Mouse (Mus musculus): ENCODE results near the gene Susd2. TPM values are rescaled to one million over a fixed set of nuclear protein-coding genes. Genes with fewer than 3 reads are reported as not detected.

The Susd2 gene
- polyA plus RNA-seq, 1 experiment, result 0.17 TPM

GRCm38 (mm10) chr10:75657772-75658171 is 14.0 kb upstream of the Susd2 start:
- Histone ChIP-seq H3K27me3 (replicated peaks) (no peaks in the 10 kb centered on the region), H3K4me3 (replicated peaks) (no peak overlapping the region), H3K36me3 (replicated peaks; ENCODE audit: low read length) (peaks cover 100% of the 10 kb centered on the region), H3K9me3 (no peaks in the 10 kb centered on the region), H3K4me1 (peaks cover 15% of the 10 kb centered on the region)
- TF ChIP-seq FLI1 (IDR thresholded peaks at IDR 0.05; ENCODE audit: low read length) (no peak), GATA1 (IDR thresholded peaks at IDR 0.05; ENCODE audit: borderline replicate concordance, low read length) (no peak)

DNA sequence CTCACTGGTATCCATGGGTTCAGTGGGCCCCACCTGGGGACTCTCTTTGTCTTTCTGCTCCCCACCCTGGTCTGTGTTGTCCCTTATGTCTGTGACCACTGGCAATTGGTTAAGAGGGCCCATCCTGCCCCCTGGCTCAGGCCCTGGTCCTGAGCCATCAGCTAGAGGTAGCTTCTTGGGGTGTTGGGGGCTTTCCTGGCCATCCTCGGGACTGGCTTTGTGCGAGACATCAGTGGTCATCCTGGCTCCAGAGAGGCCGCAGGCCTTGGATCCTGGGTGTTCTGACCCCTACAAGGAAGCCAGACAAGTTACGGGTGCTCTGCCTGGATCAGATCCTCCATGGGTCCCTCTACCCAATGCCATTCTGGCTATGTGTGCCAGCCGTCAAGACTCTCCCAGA is 13.4 kb upstream of the Susd2 start:
- peaks cover 17% of the 10 kb centered on the region for H3K4me1 ChIP-seq
- H3K9me3 ChIP-seq, result no peaks in the 10 kb centered on the region
- peaks cover 100% of the 10 kb centered on the region for H3K36me3 ChIP-seq (replicated peaks; ENCODE audit: low read length)
- H3K4me3 ChIP-seq (replicated peaks), result no peak overlapping the region
- no peaks in the 10 kb centered on the region for H3K27me3 ChIP-seq (replicated peaks)
- TF ChIP-seq FLI1 (IDR thresholded peaks at IDR 0.05; ENCODE audit: low read length) (no peak), GATA1 (IDR thresholded peaks at IDR 0.05; ENCODE audit: borderline replicate concordance, low read length) (no peak)

DNA sequence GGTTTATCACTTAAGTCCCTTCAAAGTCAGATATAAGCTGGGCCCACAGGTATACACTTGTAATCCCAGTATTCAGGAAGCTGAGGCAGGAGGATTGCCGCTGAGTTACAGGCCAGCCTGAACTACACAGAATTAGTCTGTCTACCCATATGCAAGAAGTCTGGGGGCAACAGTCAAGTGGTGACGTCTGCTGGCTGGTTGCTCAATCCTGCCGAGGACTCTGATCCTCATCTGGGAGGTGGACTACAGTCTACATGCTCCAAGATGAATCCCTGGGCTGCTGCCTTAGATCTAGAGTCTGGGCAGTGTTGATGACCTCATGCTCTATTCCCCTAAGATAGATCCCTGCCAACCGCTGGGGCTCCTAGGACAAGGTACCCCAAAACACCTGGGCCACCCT is 10.2 kb upstream of the Susd2 start:
- no peak overlapping the region for H3K4me3 ChIP-seq (replicated peaks)
- peaks cover 22% of the 10 kb centered on the region for H3K4me1 ChIP-seq
- H3K27me3 ChIP-seq (replicated peaks), result no peaks in the 10 kb centered on the region
- TF ChIP-seq GATA1 (IDR thresholded peaks at IDR 0.05; ENCODE audit: borderline replicate concordance, low read length) (no peak), FLI1 (IDR thresholded peaks at IDR 0.05; ENCODE audit: low read length) (no peak)
- H3K9me3 ChIP-seq, result no peaks in the 10 kb centered on the region
- peaks cover 100% of the 10 kb centered on the region for H3K36me3 ChIP-seq (replicated peaks; ENCODE audit: low read length)

DNA sequence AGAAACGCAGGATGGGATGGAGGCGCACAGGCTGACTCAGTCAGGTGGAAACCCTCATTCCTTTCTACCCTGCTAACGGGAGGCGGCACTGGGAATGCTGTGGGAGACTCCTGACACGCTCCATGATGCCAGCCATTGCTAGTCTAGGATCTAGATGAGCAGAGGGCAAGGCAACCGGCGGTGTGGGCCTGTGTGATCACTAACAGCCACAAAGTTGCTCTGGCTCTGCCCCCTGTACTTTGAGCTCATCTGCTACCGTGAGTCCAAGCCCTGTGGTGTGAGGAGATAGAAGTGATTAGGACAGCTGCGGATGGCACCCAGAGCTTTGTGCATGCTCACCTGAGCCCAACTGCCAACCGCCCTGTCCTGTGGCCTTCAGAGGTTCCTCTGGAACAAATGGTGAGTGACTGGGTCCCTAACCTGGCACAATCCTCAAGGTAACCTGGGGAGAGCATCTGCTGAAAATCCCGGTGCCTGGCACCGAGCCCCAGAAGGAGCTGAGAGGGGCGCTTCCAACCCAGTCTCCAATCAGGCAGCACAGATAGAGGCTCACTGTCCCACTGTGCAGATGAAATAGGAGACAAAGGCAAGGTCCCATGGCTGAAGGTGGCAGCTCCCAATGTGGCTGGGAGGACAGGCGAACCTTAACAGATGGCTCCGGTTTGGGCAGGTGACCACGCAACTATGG is 7.7 kb upstream of the Susd2 start:
- H3K36me3 ChIP-seq (replicated peaks; ENCODE audit: low read length), result peaks cover 100% of the 10 kb centered on the region
- H3K27me3 ChIP-seq (replicated peaks), result no peaks in the 10 kb centered on the region
- H3K4me1 ChIP-seq, result peaks cover 20% of the 10 kb centered on the region
- H3K4me3 ChIP-seq (replicated peaks), result no peak overlapping the region
- TF ChIP-seq GATA1 (IDR thresholded peaks at IDR 0.05; ENCODE audit: borderline replicate concordance, low read length) (no peak), FLI1 (IDR thresholded peaks at IDR 0.05; ENCODE audit: low read length) (no peak)
- no peaks in the 10 kb centered on the region for H3K9me3 ChIP-seq

GRCm38 (mm10) chr10:75650306-75650902 is 6.6 kb upstream of the Susd2 start:
- no peak for TF ChIP-seq GATA1 (IDR thresholded peaks at IDR 0.05; ENCODE audit: borderline replicate concordance, low read length)
- no peak for TF ChIP-seq FLI1 (IDR thresholded peaks at IDR 0.05; ENCODE audit: low read length)
- H3K4me3 ChIP-seq (replicated peaks), result no peak overlapping the region
- peaks cover 20% of the 10 kb centered on the region for H3K4me1 ChIP-seq
- no peaks in the 10 kb centered on the region for H3K27me3 ChIP-seq (replicated peaks)
- no peaks in the 10 kb centered on the region for H3K9me3 ChIP-seq
- H3K36me3 ChIP-seq (replicated peaks; ENCODE audit: low read length), result peaks cover 100% of the 10 kb centered on the region

- no peak overlapping the region for H3K4me3 ChIP-seq (replicated peaks)
- TF ChIP-seq FLI1 (IDR thresholded peaks at IDR 0.05; ENCODE audit: low read length), result no peak
- no peak for TF ChIP-seq GATA1 (IDR thresholded peaks at IDR 0.05; ENCODE audit: borderline replicate concordance, low read length)
Measured at GRCm38 (mm10) chr10:75649406-75649995, 5.7 kb upstream of the Susd2 start.

DNA sequence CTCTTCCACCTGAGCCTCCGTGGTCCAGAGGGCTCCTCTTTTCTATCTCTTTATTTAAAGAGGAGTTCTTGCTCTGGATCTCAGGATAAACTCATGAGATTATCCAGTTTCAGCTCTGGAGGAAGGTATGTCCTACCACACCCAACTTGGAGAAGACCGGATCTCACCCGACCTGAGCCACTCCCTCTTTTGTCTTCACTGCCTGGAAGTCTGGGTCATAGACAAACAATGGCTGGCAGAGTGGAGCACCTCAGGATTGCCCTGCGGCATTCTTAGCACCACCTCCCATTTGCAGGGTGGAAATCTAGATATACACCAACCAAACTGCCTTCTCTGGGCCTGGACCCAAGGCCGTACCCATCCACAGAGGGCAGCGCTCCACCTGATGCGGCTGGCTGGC is 5.2 kb upstream of the Susd2 start:
- Histone ChIP-seq H3K27me3 (replicated peaks) (no peaks in the 10 kb centered on the region), H3K4me1 (peaks cover 22% of the 10 kb centered on the region), H3K9me3 (no peaks in the 10 kb centered on the region), H3K4me3 (replicated peaks) (no peak overlapping the region), H3K36me3 (replicated peaks; ENCODE audit: low read length) (peaks cover 99% of the 10 kb centered on the region)
- TF ChIP-seq GATA1 (IDR thresholded peaks at IDR 0.05; ENCODE audit: borderline replicate concordance, low read length) (no peak), FLI1 (IDR thresholded peaks at IDR 0.05; ENCODE audit: low read length) (no peak)

More at GRCm38 (mm10) chr10:75649406-75649995, 5.7 kb upstream of the Susd2 start:
- peaks cover 20% of the 10 kb centered on the region for H3K4me1 ChIP-seq
- peaks cover 100% of the 10 kb centered on the region for H3K36me3 ChIP-seq (replicated peaks; ENCODE audit: low read length)
- H3K9me3 ChIP-seq, result no peaks in the 10 kb centered on the region
- H3K27me3 ChIP-seq (replicated peaks), result no peaks in the 10 kb centered on the region

- Histone ChIP-seq H3K4me3 (replicated peaks) (no peak overlapping the region), H3K4me1 (peaks cover 30% of the 10 kb centered on the region), H3K9me3 (no peaks in the 10 kb centered on the region), H3K36me3 (replicated peaks; ENCODE audit: low read length) (peaks cover 90% of the 10 kb centered on the region), H3K27me3 (replicated peaks) (no peaks in the 10 kb centered on the region)
- TF ChIP-seq FLI1 (IDR thresholded peaks at IDR 0.05; ENCODE audit: low read length) (no peak), GATA1 (IDR thresholded peaks at IDR 0.05; ENCODE audit: borderline replicate concordance, low read length) (no peak)
Measured at GRCm38 (mm10) chr10:75648091-75648490, 4.3 kb upstream of the Susd2 start.

- Histone ChIP-seq H3K4me1 (peaks cover 30% of the 10 kb centered on the region), H3K9me3 (no peaks in the 10 kb centered on the region), H3K36me3 (replicated peaks; ENCODE audit: low read length) (peaks cover 83% of the 10 kb centered on the region), H3K4me3 (replicated peaks) (no peak overlapping the region), H3K27me3 (replicated peaks) (no peaks in the 10 kb centered on the region)
- no peak for TF ChIP-seq FLI1 (IDR thresholded peaks at IDR 0.05; ENCODE audit: low read length)
- no peak for TF ChIP-seq GATA1 (IDR thresholded peaks at IDR 0.05; ENCODE audit: borderline replicate concordance, low read length)
Measured at GRCm38 (mm10) chr10:75647362-75647761, 3.6 kb upstream of the Susd2 start.

DNA sequence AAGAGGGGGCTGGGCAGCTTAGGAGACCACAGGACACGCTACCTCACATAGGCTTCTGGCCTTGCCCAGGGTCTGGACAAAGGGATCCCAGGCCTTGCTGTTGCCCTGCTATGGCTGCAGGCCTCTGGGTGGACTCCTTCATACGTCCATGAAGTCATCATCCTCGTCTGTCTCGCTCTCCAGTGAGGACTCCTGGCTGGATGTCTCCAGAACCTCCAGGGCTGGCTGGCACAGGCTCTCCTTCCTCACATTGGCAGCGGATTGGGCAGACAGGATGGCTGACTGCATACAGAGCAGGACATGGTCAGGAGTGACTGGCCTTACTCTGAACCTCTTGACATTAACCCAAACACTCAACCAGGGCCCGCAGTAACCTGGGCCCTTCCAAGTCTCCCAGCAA is 2.6 kb upstream of the Susd2 start:
- Histone ChIP-seq H3K27me3 (replicated peaks) (peaks cover 2% of the 10 kb centered on the region), H3K36me3 (replicated peaks; ENCODE audit: low read length) (peaks cover 73% of the 10 kb centered on the region), H3K4me1 (peaks cover 37% of the 10 kb centered on the region), H3K9me3 (no peaks in the 10 kb centered on the region), H3K4me3 (replicated peaks) (no peak overlapping the region)
- TF ChIP-seq GATA1 (IDR thresholded peaks at IDR 0.05; ENCODE audit: borderline replicate concordance, low read length) (no peak), FLI1 (IDR thresholded peaks at IDR 0.05; ENCODE audit: low read length) (no peak; the same call in 1 of the 2 replicates)
